Mouse (Mus musculus) CH12.LX (cell line): Measurements from ENCODE around the gene Rgs5.

Experiments used
- CHD1 ChIP-seq: IDR thresholded peaks from 2 replicates; pipeline ENCODE4 v1.6.1; 2012; ENCODE audit warnings: low read depth, low read length, improper control_type of control experiment, inconsistent platforms
- CTCF ChIP-seq, 2 experiments: IDR thresholded peaks in 1 of 2; conservative IDR thresholded peaks in 1 of 2; 2 replicates each; pipeline ENCODE4 v1.5.1; 2011 to 2012; ENCODE audit warnings: low read depth in 2 of 2, low read length in 2 of 2, improper control_type of control experiment in 1 of 2, inconsistent platforms in 1 of 2, mild to moderate bottlenecking in 1 of 2, moderate library complexity in 1 of 2
- E2F4 ChIP-seq: IDR thresholded peaks from 2 replicates; pipeline ENCODE4 v1.6.1; 2011; ENCODE audit warnings: low read depth, low read length, improper control_type of control experiment; ENCODE audit not compliant: insufficient replicate concordance
- ELF1 ChIP-seq: IDR thresholded peaks from 2 replicates; pipeline ENCODE4 v1.6.1; 2014; ENCODE audit warnings: low read depth, mild to moderate bottlenecking, inconsistent platforms, low read length, improper control_type of control experiment
- EP300 ChIP-seq: IDR thresholded peaks from 2 replicates; pipeline ENCODE4 v1.6.1; 2011; ENCODE audit warnings: low read length, improper control_type of control experiment
- GABPA ChIP-seq: IDR thresholded peaks from 2 replicates; pipeline ENCODE4 v1.6.1; 2012; ENCODE audit warnings: low read depth, low read length, improper control_type of control experiment, inconsistent platforms; ENCODE audit not compliant: insufficient replicate concordance
- JUN ChIP-seq: IDR thresholded peaks from 2 replicates; pipeline ENCODE4 v1.6.1; 2011; ENCODE audit warnings: low read depth, mild to moderate bottlenecking, low read length, improper control_type of control experiment, moderate library complexity; ENCODE audit not compliant: insufficient read depth
- MYC ChIP-seq: IDR thresholded peaks from 2 replicates; pipeline ENCODE4 v1.6.1; 2011; ENCODE audit warnings: low read depth, mild to moderate bottlenecking, improper control_type of control experiment, low read length
- POLR2A ChIP-seq: IDR thresholded peaks from 2 replicates; pipeline ENCODE4 v1.6.1; 2011; ENCODE audit warnings: low read depth, mild to moderate bottlenecking, improper control_type of control experiment, low read length
- RAD21 ChIP-seq: IDR thresholded peaks from 2 replicates; pipeline ENCODE4 v1.6.1; 2011; ENCODE audit warnings: low read depth, mild to moderate bottlenecking, low read length, improper control_type of control experiment, moderate library complexity
- TCF12 ChIP-seq: IDR thresholded peaks from 2 replicates; pipeline ENCODE4 v1.6.1; 2014; ENCODE audit warnings: low read depth, mild to moderate bottlenecking, inconsistent platforms, low read length, improper control_type of control experiment
- ZC3H11A ChIP-seq: IDR thresholded peaks from 2 replicates; pipeline ENCODE4 v1.6.1; 2012; ENCODE audit warnings: low read depth, mild to moderate bottlenecking, inconsistent platforms, low read length, improper control_type of control experiment
- ZKSCAN1 ChIP-seq: IDR thresholded peaks from 2 replicates; pipeline ENCODE4 v1.6.1; 2012; ENCODE audit warnings: low read depth, inconsistent platforms, low read length, improper control_type of control experiment, borderline replicate concordance

DNA sequence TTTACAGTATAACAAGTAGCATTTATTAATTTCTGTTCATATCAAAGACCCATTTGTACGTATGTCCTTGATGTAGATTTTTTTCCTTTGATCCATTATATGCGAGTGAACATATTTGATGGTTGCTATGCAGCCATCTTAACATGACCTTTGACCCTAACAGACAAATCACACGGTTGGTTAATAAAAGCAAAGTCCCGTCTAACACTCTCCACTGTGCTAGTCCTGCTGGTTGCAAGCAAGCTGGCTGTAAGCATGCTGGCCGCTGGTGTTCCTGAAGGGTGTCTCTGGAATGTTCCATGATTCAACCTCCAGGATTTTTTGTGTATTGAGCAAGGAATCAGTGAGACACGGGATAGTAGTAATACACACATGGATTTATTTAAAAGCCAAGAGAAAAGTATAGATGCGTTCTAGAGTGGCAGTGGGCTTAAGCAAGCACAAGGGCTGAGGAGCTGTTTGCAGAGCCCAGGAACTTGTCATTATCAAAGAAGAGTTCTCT, 75.3 kb downstream of the Rgs5 start:
- TF ChIP-seq CTCF (conservative IDR thresholded peaks at IDR 0.05 in 1 of 2, IDR thresholded peaks at IDR 0.05 in 1 of 2; ENCODE audit: low read depth in 2 of 2, low read length in 2 of 2) = no peak
- TF ChIP-seq TCF12 = no peak
- TF ChIP-seq POLR2A = no peak
- no peak for TF ChIP-seq EP300
- no peak for TF ChIP-seq JUN
- no peak for TF ChIP-seq ZC3H11A
- no peak for TF ChIP-seq MYC
- no peak for TF ChIP-seq E2F4
- no peak for TF ChIP-seq CHD1
- no peak for TF ChIP-seq GABPA
- no peak for TF ChIP-seq RAD21
- no peak for TF ChIP-seq ZKSCAN1
- TF ChIP-seq ELF1 = no peak
